Mouse (Mus musculus): ENCODE measurements around the gene Grin3a.
"Not testable (repeated sequence)": the region's sequence is repeated elsewhere in the genome, so short reads cannot be mapped to it uniquely, and the experiment has no call there.

GRCm38 (mm10) chr4:49624969-49625368 lies 220.6 kb downstream of the Grin3a start:
- TF ChIP-seq POLR2A (IDR thresholded peaks at IDR 0.05; ENCODE audit: borderline replicate concordance, low read depth, low read length); CTCF (IDR thresholded peaks at IDR 0.05; ENCODE audit: low read depth, low read length): not testable (repeated sequence)

Data from bone marrow macrophage, adult 2 months (primary cell).